ENCODE assay signal across 8 mouse cellular contexts in genomic region chr4:109983281-109984001, GRCm38 (mm10). TPM values are rescaled to one million over a fixed set of nuclear protein-coding genes. Genes with fewer than 3 reads are reported as not detected.
DNase-seq lines count a peak whose midpoint lies in the region; ATAC-seq and TF ChIP-seq lines count a peak whose summit lies in the region.

No protein-coding gene starts in this region.

- 2% methylated on average over 49 of the region's 49 CpGs for WGBS in cerebellum, adult 2 months
- under 1% methylated on average over 49 of the region's 49 CpGs for WGBS in limb, embryonic 10.5 days
- WGBS in stomach, embryonic 16.5 days = 2% methylated on average over 49 of the region's 49 CpGs

- no peaks in the 10 kb centered on the region for H3K9me3 ChIP-seq in limb, embryonic 10.5 days (replicated peaks)
- no peaks in the 10 kb centered on the region for H3K9me3 ChIP-seq in stomach, embryonic 16.5 days (replicated peaks; ENCODE audit: control insufficient read depth, low read length)

- H3K36me3 ChIP-seq in limb, embryonic 10.5 days = no peaks in the 10 kb centered on the region
- H3K36me3 ChIP-seq in stomach, embryonic 16.5 days (ENCODE audit: control insufficient read depth, insufficient read depth, low read length) = no peaks in the 10 kb centered on the region

- H3K9ac ChIP-seq in stomach, embryonic 16.5 days (ENCODE audit: low read length) = no peak overlapping the region

- peaks cover 6% of the 10 kb centered on the region; the same call in 1 of the 2 replicates for H3K4me1 ChIP-seq in cerebellum, adult 2 months (ENCODE audit: control insufficient read depth, insufficient read depth, low read length)
- peaks cover 49% of the 10 kb centered on the region for H3K4me1 ChIP-seq in limb, embryonic 10.5 days
- peaks cover 14% of the 10 kb centered on the region for H3K4me1 ChIP-seq in stomach, embryonic 16.5 days (ENCODE audit: control insufficient read depth, insufficient read depth, low read length)

- no peak for TF ChIP-seq CTCF in cerebellum, adult 2 months (IDR thresholded peaks at IDR 0.05; ENCODE audit: borderline replicate concordance, insufficient read depth, low read depth, low read length)

- peaks cover 19% of the 10 kb centered on the region; the same call in 1 of the 2 replicates for H3K27me3 ChIP-seq in cerebellum, adult 2 months (ENCODE audit: control insufficient read depth, insufficient read depth, low read length)
- H3K27me3 ChIP-seq in limb, embryonic 10.5 days (ENCODE audit: low read depth, poor library complexity, severe bottlenecking) = peaks cover 100% of the 10 kb centered on the region
- H3K27me3 ChIP-seq in stomach, embryonic 16.5 days (ENCODE audit: control insufficient read depth, insufficient read depth, low read length) = peaks cover 93% of the 10 kb centered on the region

- DNase-seq in cerebellum, postnatal 10 days = peak; percentile 38 to 39
- no peak for DNase-seq in cerebellum, adult 2 months
- DNase-seq in right cerebral cortex, postnatal 4 days = peak; percentile 17
- DNase-seq in right cerebral cortex, postnatal 10 days (ENCODE audit: low spot score in 2 of 2) = no peak
- DNase-seq in limb, embryonic 10.5 days (ENCODE audit: low spot score) = peak; percentile 66
- DNase-seq in thymus, postnatal 0 days (ENCODE audit: low spot score) = no peak
- no peak for DNase-seq in cerebellum, postnatal 36 days

- no peak overlapping the region for H3K27ac ChIP-seq in cerebellum, adult 2 months (ENCODE audit: insufficient read depth, low read length)
- H3K27ac ChIP-seq in limb, embryonic 10.5 days = no peak overlapping the region
- H3K27ac ChIP-seq in stomach, embryonic 16.5 days (ENCODE audit: low read length) = no peak overlapping the region

- H3K4me2 ChIP-seq in stomach, embryonic 16.5 days (ENCODE audit: low read depth, low read length) = peak overlapping the region; percentile 22

- no peak for TF ChIP-seq POLR2A in cerebellum, adult 2 months (IDR thresholded peaks at IDR 0.05; ENCODE audit: borderline replicate concordance, insufficient read depth, low read length)

- no peak; the same call in 1 of the 2 replicates for ATAC-seq in stomach, embryonic 16.5 days (ENCODE audit: insufficient read depth, low FRiP score)

- no peak overlapping the region for H3K4me3 ChIP-seq in cerebellum, adult 2 months (replicated peaks; ENCODE audit: insufficient read depth, low read depth, low read length)
- peak overlapping the region; percentile 26; the same call in 1 of the 2 replicates for H3K4me3 ChIP-seq in limb, embryonic 10.5 days
- H3K4me3 ChIP-seq in stomach, embryonic 16.5 days (replicated peaks; ENCODE audit: low read length) = peak overlapping the region; percentile 19

RNA-seq across cellular contexts. Expression of gene Dmrta2, which starts 5.6 kb away (rescaled TPM):
- polyA plus RNA-seq in cerebellum, adult 2 months (2012; rRNA removed) = 0.46 and 0.48 TPM in 2 replicates
- 0.20 TPM in 2 replicates for polyA plus RNA-seq in limb, embryonic 10.5 days (2016; fragmentation: Nextera tagmentation; extraction: Ambion mirVana)
- 0.09 TPM in 1 of 2 replicates, not detected in the other for polyA plus RNA-seq in stomach, embryonic 16.5 days (2015; fragmentation: Nextera tagmentation; extraction: Ambion mirVana)
- 0.06 TPM in 1 of 2 replicates, not detected in the other for polyA plus RNA-seq in thymus, postnatal 0 days (2015; fragmentation: Nextera tagmentation; extraction: Ambion mirVana)

Comparison
In these comparisons a context has a peak if more than half of its experiments do, and no peak if none do; other contexts are left out.
1. DNase-seq: peak in cerebellum, postnatal 10 days (2 of 2), right cerebral cortex, postnatal 4 days (single experiment) and limb, embryonic 10.5 days (single experiment); none in cerebellum, adult 2 months (0 of 2), right cerebral cortex, postnatal 10 days (0 of 2), thymus, postnatal 0 days (single experiment) and cerebellum, postnatal 36 days (0 of 2).